Mouse (Mus musculus) thymus, postnatal 36 days (tissue): ENCODE measurements around the gene Phykpl.
A peak's percentile ranks its signal among the peaks of the same experiment; 100 is the strongest.
"Not testable (repeated sequence)": the region's sequence is repeated elsewhere in the genome, so short reads cannot be mapped to it uniquely, and the experiment has no call there.

ENCODE experiments used
- DNase-seq, 2 experiments: peaks; one replicate each; pipeline ENCODE4 v3.0.0; 2022; ENCODE audit warnings: mixed read lengths in 2 of 2

Gene Phykpl

DNA sequence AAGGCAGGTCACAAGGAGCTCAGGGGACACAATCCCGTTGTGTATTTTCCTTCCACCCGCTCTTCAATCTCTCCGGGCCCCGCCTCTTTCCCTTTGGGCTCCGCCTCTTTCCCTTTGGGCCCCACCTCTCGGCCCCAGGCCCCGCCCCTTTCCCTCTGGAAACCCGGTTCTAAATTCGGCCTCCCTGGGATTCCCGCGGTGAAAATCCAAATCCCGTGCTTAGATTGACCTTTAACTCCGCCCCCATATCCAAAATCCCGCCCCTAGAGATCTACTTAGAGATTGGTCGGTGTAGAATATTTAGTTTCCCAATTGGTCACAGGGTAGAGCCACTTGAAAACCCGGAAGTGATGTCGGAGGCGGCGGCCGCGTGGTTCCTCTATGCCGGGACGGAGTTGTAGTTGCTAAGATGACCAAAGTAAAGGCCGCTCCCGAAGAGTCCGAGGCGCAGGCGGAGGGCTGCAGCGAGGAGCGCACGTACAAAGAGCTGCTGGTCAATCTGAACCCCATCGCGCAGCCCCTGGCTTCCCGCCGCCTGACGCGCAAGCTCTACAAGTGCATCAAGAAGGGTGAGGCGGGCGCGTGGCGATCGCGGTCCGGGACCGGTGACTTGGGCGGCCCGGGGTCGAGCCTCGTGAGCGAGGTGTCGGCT is 35.0 kb downstream of the Phykpl start, which contains the start of gene Nhp2:
Gene Nhp2 (plus strand): TSS at position 327 of the 652 bp plus-strand sequence.
- DNase-seq = peak; percentile 81 to 82

- DNase-seq = no peak
These were observed 35.5 kb downstream of the Phykpl start for GRCm38 (mm10) chr11:51620084-51620483.

- no peak for DNase-seq
These were observed 37.2 kb downstream of the Phykpl start for GRCm38 (mm10) chr11:51621776-51622175.

GRCm38 (mm10) chr11:51622971-51623491 is 38.5 kb downstream of the Phykpl start:
- DNase-seq = no peak

- DNase-seq = no peak
These were observed 40.7 kb downstream of the Phykpl start for GRCm38 (mm10) chr11:51625187-51625820.

GRCm38 (mm10) chr11:51627425-51627824 is 42.9 kb downstream of the Phykpl start:
- DNase-seq = no peak

DNA sequence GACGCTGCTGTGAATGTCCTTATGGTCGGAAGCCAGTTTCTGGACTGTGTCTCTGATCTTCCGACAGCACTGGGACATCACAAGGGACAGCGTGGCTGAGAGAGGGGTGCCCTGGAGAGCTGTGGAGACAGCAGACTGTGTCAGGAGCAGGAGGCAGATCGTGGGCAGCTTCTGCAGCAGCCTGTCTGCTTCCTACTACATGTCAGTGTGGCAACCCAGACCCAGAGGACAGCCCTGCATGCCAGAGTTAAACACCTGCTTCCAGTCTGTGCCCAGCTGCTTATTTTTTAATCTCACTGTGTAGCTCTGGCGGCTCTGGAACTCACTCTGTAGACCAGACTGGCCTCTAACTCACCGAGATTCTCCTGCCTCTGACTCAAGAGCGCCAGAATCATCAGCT is 43.4 kb downstream of the Phykpl start:
- no peak for DNase-seq

- DNase-seq = no peak
These were observed 45.2 kb downstream of the Phykpl start for GRCm38 (mm10) chr11:51629651-51630314.

GRCm38 (mm10) chr11:51632130-51632753 is 47.7 kb downstream of the Phykpl start:
- no peak for DNase-seq

GRCm38 (mm10) chr11:51633200-51633599 is 48.6 kb downstream of the Phykpl start:
- not testable (repeated sequence) for DNase-seq

- DNase-seq = no peak
These were observed 49.2 kb downstream of the Phykpl start for GRCm38 (mm10) chr11:51633721-51634120.

DNA sequence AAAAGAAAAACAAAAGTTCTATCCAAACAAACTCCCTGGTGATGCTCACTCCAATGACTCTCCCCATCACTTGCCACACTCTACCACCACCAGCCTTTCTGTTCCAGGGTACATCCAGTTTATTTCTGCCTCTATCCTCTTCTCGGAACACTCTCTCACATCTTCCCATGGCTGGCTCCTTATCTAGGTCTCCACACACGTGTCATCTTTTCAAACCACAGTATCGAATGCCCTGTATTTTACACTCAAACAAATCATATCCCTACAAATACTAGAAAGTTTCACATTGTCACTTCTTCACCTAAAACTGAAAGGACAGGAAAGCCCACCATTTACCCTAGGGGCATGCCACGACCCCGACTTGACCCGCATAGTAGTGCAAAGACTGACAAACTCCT is 50.6 kb downstream of the Phykpl start:
- no peak for DNase-seq

- peak; percentile 84 to 87 for DNase-seq
These were observed 51.2 kb downstream of the Phykpl start, which contains the start of gene Rmnd5b for GRCm38 (mm10) chr11:51635525-51636322. Gene Rmnd5b (minus strand): TSS chr11:51635896.

DNA sequence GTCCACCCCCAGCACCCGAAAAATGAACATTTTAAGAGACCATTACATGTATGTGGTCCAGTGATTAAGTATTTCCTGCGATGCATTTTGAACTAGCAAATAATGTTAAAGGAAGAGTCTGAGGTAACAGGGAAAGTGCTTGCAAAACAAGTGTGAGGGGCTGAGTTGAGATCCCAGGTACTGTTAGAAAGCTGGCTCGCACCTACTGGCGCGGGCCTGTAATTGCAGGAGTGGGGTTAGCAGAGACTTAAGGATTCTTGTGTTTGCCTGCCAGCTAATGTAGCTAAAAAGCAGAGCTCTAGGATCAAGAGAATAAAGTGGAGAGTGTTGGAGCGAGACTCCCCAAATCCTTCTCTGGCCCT is 51.7 kb downstream of the Phykpl start:
- peak; percentile 78 to 84 for DNase-seq

DNA sequence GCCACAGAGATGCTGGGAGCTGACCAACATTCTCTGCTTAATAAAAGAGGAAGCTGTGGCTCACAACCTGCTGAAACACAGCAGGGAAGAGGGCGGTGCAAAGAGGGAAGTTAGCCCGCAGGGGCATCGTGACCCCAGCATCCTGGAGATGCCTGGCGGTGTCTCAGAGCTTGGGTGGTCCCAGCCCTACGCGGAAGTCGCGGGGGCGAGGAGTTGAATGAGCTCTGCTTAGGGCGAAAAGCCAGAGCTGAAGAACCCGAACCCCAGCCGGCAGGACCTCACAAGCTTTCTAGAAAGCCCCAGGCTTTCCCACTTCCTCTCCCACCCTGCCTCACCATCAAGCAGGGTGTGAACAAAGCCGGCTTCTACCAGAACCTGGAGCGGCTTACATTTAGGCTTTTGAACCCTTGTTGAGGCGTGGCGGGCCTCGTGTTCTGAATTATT is 53.4 kb downstream of the Phykpl start:
- DNase-seq = peak; percentile 75 to 85

- DNase-seq = no peak
These were observed 53.9 kb downstream of the Phykpl start for GRCm38 (mm10) chr11:51638497-51638896.

- no peak for DNase-seq
These were observed 56.2 kb downstream of the Phykpl start for GRCm38 (mm10) chr11:51640748-51641147.

DNA sequence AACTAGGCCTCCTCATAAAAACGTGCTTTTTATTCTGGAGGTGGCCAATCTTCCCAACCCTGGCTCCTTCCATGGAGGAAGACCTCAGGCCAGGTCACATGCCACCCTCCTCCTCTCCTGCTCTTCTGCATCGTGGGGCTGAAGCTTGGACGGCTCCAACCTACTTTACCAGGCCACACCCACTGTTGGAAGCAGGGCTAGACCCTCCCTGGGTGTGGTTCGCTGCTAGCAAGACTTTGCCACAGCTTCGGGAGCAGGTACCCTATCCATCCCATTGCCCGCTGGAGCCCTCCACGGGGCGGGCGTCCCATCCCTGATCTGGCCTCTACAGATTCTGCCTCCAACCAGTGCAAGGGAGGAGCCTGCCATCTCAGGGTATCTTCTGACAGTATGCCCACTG is 58.6 kb downstream of the Phykpl start:
- DNase-seq = no peak

- peak; percentile 77 to 82 for DNase-seq
These were observed 59.2 kb downstream of the Phykpl start for GRCm38 (mm10) chr11:51643761-51644160.

DNA sequence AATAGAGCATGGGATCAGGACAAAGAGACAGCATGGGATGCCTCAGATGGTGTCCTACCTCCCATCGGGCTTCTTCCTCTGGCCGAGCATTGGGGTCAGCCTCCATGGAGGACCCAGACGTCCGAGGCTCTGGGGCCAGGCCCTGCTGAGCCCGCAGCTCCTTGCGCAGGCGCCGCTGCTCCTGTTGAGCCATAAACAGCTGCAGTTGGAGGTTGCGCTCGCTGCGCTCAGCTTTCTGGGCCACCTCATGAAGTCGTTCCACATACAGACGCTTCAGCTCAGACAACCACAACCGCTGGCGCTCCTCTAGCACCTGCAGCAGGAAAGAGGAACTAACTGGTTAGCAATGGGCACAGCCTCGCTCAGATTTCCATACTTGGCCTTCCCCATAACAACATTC is 59.7 kb downstream of the Phykpl start:
- DNase-seq = peak; percentile 78 to 90

DNA sequence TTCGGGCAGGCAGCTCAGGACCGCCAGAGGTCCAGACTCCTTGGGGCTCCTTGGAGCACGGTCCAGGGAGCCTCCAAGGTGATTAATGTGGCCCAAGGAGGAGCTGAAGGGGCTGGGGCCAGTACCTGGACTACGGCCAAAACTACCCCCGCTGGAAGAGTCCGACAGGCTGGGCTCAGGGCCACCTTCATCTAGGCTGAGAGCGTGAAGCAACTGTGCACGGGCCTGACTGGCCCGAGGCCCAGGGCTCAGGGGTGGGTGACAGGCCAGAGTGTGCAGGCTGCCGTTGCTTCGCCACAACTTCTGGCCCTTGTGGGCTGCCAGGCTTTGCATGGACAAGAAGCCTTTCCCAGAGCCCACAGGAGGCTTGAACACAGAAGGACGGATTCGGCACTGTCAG is 60.7 kb downstream of the Phykpl start:
- DNase-seq = no peak

DNA sequence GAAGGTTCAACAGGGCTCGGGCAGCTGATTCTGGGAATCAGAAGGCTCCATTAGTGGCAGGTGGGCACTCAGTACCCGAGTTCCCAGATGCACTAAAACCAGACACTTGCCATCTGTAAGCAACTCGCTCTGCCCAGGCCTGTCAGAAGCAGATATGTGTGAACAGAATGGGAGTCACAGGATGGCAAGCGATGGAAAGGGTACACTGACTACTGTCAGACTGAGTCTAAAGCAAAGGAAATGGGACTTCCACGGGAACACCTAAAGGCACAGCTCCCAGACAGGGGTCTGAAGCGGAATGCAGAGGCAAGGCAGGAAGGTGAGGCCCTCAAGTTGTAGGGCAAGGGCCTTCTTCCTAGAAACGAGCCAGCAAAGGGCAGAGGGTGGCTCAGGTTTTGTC is 61.7 kb downstream of the Phykpl start:
- DNase-seq = no peak
